Mouse (Mus musculus): ENCODE data around the gene Aen.

DNA sequence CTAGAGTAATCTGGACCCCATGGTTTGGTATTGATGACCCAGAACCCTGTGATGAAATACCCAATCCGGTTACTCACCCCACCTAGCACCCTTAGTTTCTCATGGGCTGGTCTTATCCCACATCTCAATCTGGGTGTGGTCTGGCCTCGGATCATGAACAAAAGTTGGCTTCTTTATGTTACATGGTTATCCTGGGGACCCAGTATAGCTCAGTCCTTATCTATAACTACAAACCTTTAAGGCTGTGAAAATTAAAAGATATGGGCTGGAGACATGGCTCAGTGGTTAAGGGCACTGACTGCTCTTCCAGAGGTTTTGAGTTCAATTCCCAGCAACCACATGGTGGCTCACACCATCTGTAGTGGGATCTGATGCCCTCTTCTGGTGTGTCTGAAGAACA, 46.9 kb downstream of the Aen start:
- TF ChIP-seq POLR2A (IDR thresholded peaks at IDR 0.05; ENCODE audit: borderline replicate concordance, control insufficient read depth, low read depth, low read length) (no peak), CTCF (IDR thresholded peaks at IDR 0.05; ENCODE audit: control insufficient read depth, insufficient read depth, low read length) (no peak)

Measured in bone marrow, adult 2 months (tissue).